Mouse (Mus musculus): ENCODE data around the gene Rasl11b.

GRCm38 (mm10) chr5:74159906-74160305 lies 35.2 kb upstream of the Rasl11b start:
- TF ChIP-seq CTCF (IDR thresholded peaks at IDR 0.05; ENCODE audit: low read depth) = no peak
- no peak for TF ChIP-seq EP300 (IDR thresholded peaks at IDR 0.05; ENCODE audit: low read depth)

All from liver, postnatal 0 days (tissue).